Mouse (Mus musculus) ES-E14 (cell line): ENCODE data around the gene Plxnb1. TPM values are rescaled to one million over a fixed set of nuclear protein-coding genes. Genes with fewer than 3 reads are reported as not detected.

Experiments
- DNase-seq: peaks from one replicate; pipeline ENCODE4 v3.0.0-alpha.2; 2013; ENCODE audit warnings: low read depth, low spot score
- H3K27ac ChIP-seq: 2 replicates; pipeline ENCODE4 v1.5.1; 2012; ENCODE audit warnings: low read depth, mild to moderate bottlenecking, low read length, moderate library complexity, mixed read lengths; ENCODE audit not compliant: poor library complexity, insufficient read depth, severe bottlenecking
- H3K36me3 ChIP-seq: 2 replicates; pipeline ENCODE4 v1.6.1; 2012; ENCODE audit warnings: mild to moderate bottlenecking, low read length, moderate library complexity, mixed read lengths; ENCODE audit not compliant: control insufficient read depth, poor library complexity, insufficient read depth, severe bottlenecking
- H3K4me1 ChIP-seq, 2 experiments: fragments of 150-350 bp in 1 of 2; sonication (generic) in 1 of 2; 2 replicates each; pipeline ENCODE4 v1.6.1; 2012; ENCODE audit warnings: low read length in 2 of 2, mild to moderate bottlenecking in 1 of 2, mixed read lengths in 1 of 2; ENCODE audit not compliant: control insufficient read depth in 2 of 2, insufficient read depth in 2 of 2, poor library complexity in 1 of 2
- H3K4me3 ChIP-seq, 2 experiments: fragments of 150-350 bp in 1 of 2; sonication (generic) in 1 of 2; 2 replicates each; pipeline ENCODE4 v1.5.1; 2012; ENCODE audit warnings: low read length in 2 of 2, low read depth in 1 of 2, mild to moderate bottlenecking in 1 of 2, mixed read lengths in 1 of 2; ENCODE audit not compliant: insufficient read depth in 1 of 2, poor library complexity in 1 of 2, severe bottlenecking in 1 of 2
- H3K9ac ChIP-seq: 2 replicates; pipeline ENCODE4 v1.6.1; 2012; ENCODE audit warnings: low read depth, mild to moderate bottlenecking, low read length, mixed read lengths; ENCODE audit not compliant: poor library complexity, insufficient read depth, severe bottlenecking
- H3K9me3 ChIP-seq: fragments of 150-350 bp; sonication (generic); 2 replicates; pipeline ENCODE4 v1.6.1; 2012; ENCODE audit warnings: low read depth, mild to moderate bottlenecking, low read length; ENCODE audit not compliant: control insufficient read depth, insufficient read depth
- CHD2 ChIP-seq: IDR thresholded peaks from 2 replicates; pipeline ENCODE4 v1.6.1; 2014; ENCODE audit warnings: mild to moderate bottlenecking, low read depth, low read length, inconsistent platforms
- HCFC1 ChIP-seq: IDR thresholded peaks from 2 replicates; pipeline ENCODE4 v1.6.1; 2012; ENCODE audit warnings: low read length, inconsistent platforms, borderline replicate concordance; ENCODE audit not compliant: insufficient read depth
- MAFK ChIP-seq: IDR thresholded peaks from 2 replicates; pipeline ENCODE4 v1.6.1; 2014; ENCODE audit warnings: mild to moderate bottlenecking, low read depth, low read length, inconsistent platforms; ENCODE audit not compliant: insufficient read depth
- ZC3H11A ChIP-seq: IDR thresholded peaks from 2 replicates; pipeline ENCODE4 v1.6.1; 2012; ENCODE audit warnings: low read depth, mild to moderate bottlenecking, inconsistent platforms, low read length, borderline replicate concordance
- ZNF384 ChIP-seq: IDR thresholded peaks from 2 replicates; pipeline ENCODE4 v1.6.1; 2012; ENCODE audit warnings: low read depth, low read length, inconsistent platforms
- in situ Hi-C, 2 experiments: fragments of 600-800 bp; cut with MboI; formaldehyde crosslinking; loops; one replicate each; pipeline ENCODE4 v1.15.1; 2025; ENCODE audit warnings: low sequenced_read_pairs in 2 of 2, inconsistent platforms in 1 of 2; ENCODE audit not compliant: unreplicated experiment in 2 of 2
- total RNA-seq: library from RNA; depleted of rRNA; stranded (reverse); fragments of 300-350 nt; gene quantifications from 2 replicates; pipeline ENCODE4 v1.2.3, GENCODE M21; 2012

Plxnb1 gene
- total RNA-seq, 1 experiment: 17.8 TPM

DNA sequence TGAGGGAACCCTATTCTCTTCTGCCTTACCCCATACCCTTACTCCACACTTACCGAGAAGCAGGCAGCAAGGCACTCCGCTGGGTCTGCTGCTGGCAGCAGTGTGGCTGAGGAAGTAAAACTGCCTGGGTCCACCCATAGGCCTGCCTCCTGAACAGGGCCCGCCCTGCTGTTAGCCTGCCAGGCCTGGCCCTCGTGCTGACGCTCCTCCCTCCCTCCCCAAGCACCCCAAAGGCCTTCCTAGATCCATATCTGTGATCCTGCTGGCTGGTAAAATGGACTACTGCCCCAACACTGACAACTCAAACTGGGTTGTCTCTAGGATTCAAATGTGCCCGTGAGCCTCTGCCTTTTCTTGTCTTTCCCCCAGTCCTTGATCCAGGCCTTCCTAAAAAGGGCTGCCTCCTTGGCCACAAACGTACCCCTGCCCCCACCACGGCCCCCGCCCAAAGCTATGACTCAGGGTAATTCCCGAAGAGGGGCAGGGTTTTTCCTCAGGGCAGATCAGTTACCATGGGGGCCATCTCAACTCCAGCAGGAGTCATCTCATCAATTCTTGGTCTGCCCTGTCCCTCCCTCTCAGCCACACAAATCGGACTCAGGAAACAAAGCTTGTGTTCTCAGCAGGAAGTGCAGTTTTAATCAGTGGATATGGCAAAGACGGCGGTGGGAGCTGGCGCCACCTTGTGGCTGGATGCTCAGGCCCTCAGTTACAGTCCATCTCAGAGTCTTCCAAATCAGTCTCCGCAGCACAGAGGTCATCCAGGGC is 35.9 kb upstream of the Plxnb1 start, which contains the start of gene Trex1:
TSS of gene Trex1 (minus strand) at position 599 of the 768 bp plus-strand sequence.
- peaks cover 30% of the 10 kb centered on the region for H3K36me3 ChIP-seq
- H3K4me3 ChIP-seq: peak within 1 kb of the TSS; percentile 13 to 36

DNA sequence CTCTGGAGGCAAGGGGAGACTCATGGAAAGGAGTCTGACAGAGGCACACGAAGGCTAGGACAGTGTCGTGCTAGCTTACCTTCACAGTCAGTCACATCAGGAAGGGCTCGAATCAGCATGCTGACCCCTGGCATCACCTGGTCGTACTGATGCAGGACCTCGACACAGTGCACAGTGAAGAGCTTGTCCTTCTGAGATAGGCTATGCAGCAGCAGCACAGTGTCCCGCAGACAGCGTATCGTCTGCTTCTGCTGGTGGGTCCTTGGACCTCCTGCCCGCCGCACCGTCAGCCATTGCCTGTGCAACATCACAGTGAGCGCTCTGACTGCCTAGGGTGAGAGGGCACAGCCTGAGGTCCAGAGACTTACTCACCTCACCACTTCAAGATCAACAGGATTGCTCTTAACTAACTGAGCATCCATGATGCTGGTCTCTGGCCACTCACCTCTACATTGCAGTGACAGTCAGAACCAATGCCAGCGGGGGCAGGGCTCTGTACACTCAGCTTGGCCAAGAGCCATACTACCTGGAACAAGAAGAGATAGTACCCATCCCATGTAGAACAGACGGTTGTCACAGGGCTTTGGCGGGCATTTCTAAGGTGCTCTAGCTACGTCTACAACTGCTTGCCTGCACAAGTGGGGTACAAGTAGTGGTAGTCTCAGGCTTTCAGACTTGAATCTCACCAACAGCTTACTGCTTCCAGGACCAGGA is 34.8 kb upstream of the Plxnb1 start:
- peaks cover 0 to 16% of the 10 kb centered on the region in 2 experiments; a peak in 1 of 4 replicates for H3K4me1 ChIP-seq
- H3K4me3 ChIP-seq: no peak overlapping the region
- TF ChIP-seq HCFC1 (no peak), CHD2 (no peak)
- DNase-seq: no peak
- H3K9ac ChIP-seq: no peak overlapping the region
- no peaks in the 10 kb centered on the region for H3K9me3 ChIP-seq
- H3K27ac ChIP-seq: peak overlapping the region; percentile 48; the same call in 1 of the 2 replicates
- in situ Hi-C loops: no loop called here
- peaks cover 37% of the 10 kb centered on the region for H3K36me3 ChIP-seq

More for the DNA sequence above, 35.9 kb upstream of the Plxnb1 start, which contains the start of gene Trex1:
- H3K9ac ChIP-seq: peak within 1 kb of the TSS; percentile 66; the same call in 1 of the 2 replicates
- peak; percentile 74 for DNase-seq
- no peak for TF ChIP-seq ZC3H11A
- peak; percentile 62; the same call in 1 of the 2 replicates for TF ChIP-seq MAFK
- no peak for TF ChIP-seq CHD2
- 0 out of 2 replicates have a peak, but pooled peaks have one; percentile 25 for TF ChIP-seq HCFC1
- peak within 1 kb of the TSS; percentile 83 for H3K27ac ChIP-seq
- in situ Hi-C loops: no loop called here
- H3K9me3 ChIP-seq: no peaks in the 10 kb centered on the region
- H3K4me1 ChIP-seq: peaks cover 0 to 23% of the 10 kb centered on the region in 2 experiments; a peak in 1 of 4 replicates

DNA sequence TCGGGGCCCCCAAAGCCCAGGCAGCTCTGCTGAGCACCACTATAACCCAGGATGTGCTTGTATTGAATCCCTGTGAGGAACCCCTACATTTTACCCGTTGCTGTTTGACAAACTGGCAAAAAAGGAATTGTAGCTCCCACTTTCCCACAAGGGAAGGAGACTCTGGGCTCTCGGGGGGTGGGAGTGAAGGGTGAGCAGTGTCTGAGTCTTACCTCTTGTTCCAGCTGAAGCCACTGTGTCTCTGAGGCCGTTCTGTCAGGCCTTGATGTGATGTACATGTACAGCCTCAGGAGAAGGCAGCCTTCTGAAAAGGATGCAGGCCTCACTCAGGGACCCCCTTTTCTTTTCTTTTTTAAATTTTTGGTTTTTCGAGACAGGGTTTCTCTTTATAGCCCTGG is 34.3 kb upstream of the Plxnb1 start:
- in situ Hi-C loops: no loop called here
- DNase-seq: no peak
- no peaks in the 10 kb centered on the region for H3K9me3 ChIP-seq
- H3K4me1 ChIP-seq: peaks cover 0 to 14% of the 10 kb centered on the region in 2 experiments; a peak in 1 of 4 replicates
- H3K4me3 ChIP-seq: no peak overlapping the region
- no peak for TF ChIP-seq HCFC1
- TF ChIP-seq ZNF384: no peak
- TF ChIP-seq ZC3H11A: no peak
- TF ChIP-seq CHD2: no peak
- no peak for TF ChIP-seq MAFK
- peaks cover 43% of the 10 kb centered on the region for H3K36me3 ChIP-seq
- no peak overlapping the region for H3K9ac ChIP-seq
- no peak overlapping the region for H3K27ac ChIP-seq

DNA sequence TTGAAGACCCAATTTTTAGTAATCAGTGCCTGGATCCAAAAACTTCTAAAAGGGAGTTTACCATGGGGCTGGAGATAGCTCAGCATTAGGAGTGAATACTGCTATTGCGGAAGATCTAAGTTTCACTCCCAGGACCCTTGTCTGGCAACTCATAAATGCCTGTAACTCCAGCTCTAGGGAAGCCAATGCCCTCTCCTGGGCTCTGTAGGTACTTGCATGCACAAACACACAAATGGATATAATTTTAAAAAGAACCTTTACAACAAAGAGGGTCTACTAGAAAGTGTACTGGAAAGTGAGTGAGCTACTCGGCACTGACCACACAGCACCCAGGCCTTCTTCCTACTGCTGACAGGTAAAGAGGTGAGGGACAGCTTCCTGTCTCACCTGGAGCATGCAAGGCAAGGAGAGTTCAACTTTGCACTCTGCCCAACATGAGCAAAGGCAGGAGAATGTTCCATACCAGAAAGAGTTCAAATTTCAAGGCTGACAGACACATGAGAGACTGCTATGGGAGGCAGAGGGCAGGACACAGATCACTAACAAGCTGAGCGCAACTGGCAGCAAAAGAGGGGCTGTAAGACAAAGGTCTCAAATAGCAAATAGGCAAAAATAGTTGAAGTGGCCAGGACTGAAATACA is 27.0 kb upstream of the Plxnb1 start:
- H3K4me1 ChIP-seq: peaks cover 0 to 3% of the 10 kb centered on the region in 2 experiments; a peak in 1 of 4 replicates

More for the DNA sequence above, 27.0 kb upstream of the Plxnb1 start:
- Histone ChIP-seq H3K4me3 (no peak overlapping the region), H3K9me3 (no peaks in the 10 kb centered on the region), H3K36me3 (peaks cover 40% of the 10 kb centered on the region), H3K9ac (no peak overlapping the region), H3K27ac (no peak overlapping the region)
- no peak for DNase-seq
- in situ Hi-C loops: no loop called here
- TF ChIP-seq ZC3H11A: no peak
- no peak for TF ChIP-seq MAFK
- TF ChIP-seq CHD2: no peak
- TF ChIP-seq ZNF384: no peak
- TF ChIP-seq HCFC1: no peak
